Mouse (Mus musculus) neural tube, embryonic 15.5 days (tissue): ENCODE measurements around the gene Zcwpw1. TPM values are rescaled to one million over a fixed set of nuclear protein-coding genes. Genes with fewer than 3 reads are reported as not detected.
A peak's percentile ranks its signal among the peaks of the same experiment; 100 is the strongest.

Experiments used
- ATAC-seq: fragments of 200-750 bp; cut with Nextera tagmentation; 2 replicates; pipeline ENCODE4 v1.8.0; 2017; ENCODE audit warnings: mild to moderate bottlenecking, moderate TSS enrichment, moderate library complexity; ENCODE audit not compliant: low FRiP score
- H3K27ac ChIP-seq: fragments of 300-500 bp; sonication (generic); replicated peaks from 2 replicates; pipeline ENCODE4 v1.5.1; 2015; ENCODE audit warnings: mild to moderate bottlenecking, inconsistent platforms
- H3K27me3 ChIP-seq: fragments of 300-500 bp; sonication (generic); replicated peaks from 2 replicates; pipeline ENCODE4 v1.6.1; 2015; ENCODE audit warnings: inconsistent platforms
- H3K36me3 ChIP-seq: fragments of 300-500 bp; sonication (generic); 2 replicates; pipeline ENCODE4 v1.6.1; 2015; ENCODE audit warnings: inconsistent platforms
- H3K4me1 ChIP-seq: fragments of 300-500 bp; sonication (generic); 2 replicates; pipeline ENCODE4 v1.6.1; 2015; ENCODE audit warnings: inconsistent platforms
- H3K4me2 ChIP-seq: fragments of 300-500 bp; sonication (generic); 2 replicates; pipeline ENCODE4 v1.6.1; 2015; ENCODE audit warnings: inconsistent platforms, mild to moderate bottlenecking, moderate library complexity
- H3K4me3 ChIP-seq: fragments of 300-500 bp; sonication (generic); replicated peaks from 2 replicates; pipeline ENCODE4 v1.5.1; 2015; ENCODE audit warnings: mild to moderate bottlenecking, inconsistent platforms
- H3K9ac ChIP-seq: fragments of 300-500 bp; sonication (generic); replicated peaks from 2 replicates; pipeline ENCODE4 v1.6.1; 2015; ENCODE audit warnings: mild to moderate bottlenecking, inconsistent platforms
- H3K9me3 ChIP-seq: fragments of 300-500 bp; sonication (generic); replicated peaks from 2 replicates; pipeline ENCODE4 v1.6.1; 2016; ENCODE audit warnings: inconsistent platforms
- WGBS: fragments of 180-500 bp; shearing (Covaris S2); methylation state at CpG from one replicate; pipeline ENCODE4 v1.1.7; 2015; ENCODE audit warnings: mixed read lengths; 5-methylcytosine and 5-hydroxymethylcytosine counted together
- polyA plus RNA-seq: library from polyadenylated mRNA; unstranded; fragments of >200 nt; fragmentation: Nextera tagmentation; extraction: Ambion mirVana; gene quantifications from 2 replicates; pipeline ENCODE4 v1.2.1, GENCODE M21; 2015

Gene Zcwpw1
- 14.9 and 17.0 TPM in 2 replicates for polyA plus RNA-seq

GRCm38 (mm10) chr5:137787151-137787928 is at the start of gene Zcwpw1, which contains the start of gene Mepce:
Gene Zcwpw1 (plus strand): TSS chr5:137787798.
Gene Mepce (minus strand): TSS chr5:137787655.
- H3K4me2 ChIP-seq, result peak within 1 kb of the TSS; percentile 92
- no peaks in the 10 kb centered on the region for H3K27me3 ChIP-seq
- under 1% methylated on average over 47 of the region's 48 CpGs for WGBS
- peak within 1 kb of the TSS; percentile 69 for H3K4me3 ChIP-seq
- H3K9ac ChIP-seq, result peak within 1 kb of the TSS; percentile 79
- peaks cover 15% of the 10 kb centered on the region for H3K36me3 ChIP-seq
- H3K4me1 ChIP-seq, result peaks cover 37% of the 10 kb centered on the region
- ATAC-seq, result peak; percentile 75
- peak within 1 kb of the TSS; percentile 99 for H3K27ac ChIP-seq
- H3K9me3 ChIP-seq, result no peaks in the 10 kb centered on the region

GRCm38 (mm10) chr5:137738516-137738915 is 49.1 kb upstream of the Zcwpw1 start:
- H3K4me1 ChIP-seq, result peaks cover 66% of the 10 kb centered on the region

DNA sequence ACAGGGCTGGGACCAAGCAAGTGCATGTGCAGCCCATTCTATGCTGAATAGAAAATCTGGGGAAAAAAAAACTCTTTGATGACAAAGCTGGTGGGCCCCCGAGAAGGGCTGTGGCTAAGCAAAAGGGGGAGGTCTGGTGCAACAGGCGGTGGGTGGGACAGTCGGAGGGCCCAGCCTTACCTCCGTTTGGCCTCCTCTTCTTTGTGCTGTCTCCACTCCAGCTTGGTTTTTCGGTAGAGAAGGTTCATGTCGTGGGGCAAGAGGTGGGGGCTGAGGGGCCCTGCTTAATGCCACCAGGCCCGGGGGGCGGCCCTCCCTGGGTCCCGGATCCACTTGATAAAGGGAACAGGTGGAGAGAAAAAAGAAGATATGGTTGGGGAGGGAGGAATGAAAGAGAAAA is 48.1 kb upstream of the Zcwpw1 start:
- H3K4me2 ChIP-seq, result peak overlapping the region; percentile 94
- H3K27me3 ChIP-seq, result no peaks in the 10 kb centered on the region
- H3K4me3 ChIP-seq, result peak overlapping the region; percentile 70
- H3K9me3 ChIP-seq, result no peaks in the 10 kb centered on the region
- H3K4me1 ChIP-seq, result peaks cover 57% of the 10 kb centered on the region
- peak overlapping the region; percentile 88 for H3K27ac ChIP-seq
- H3K36me3 ChIP-seq, result peaks cover 21% of the 10 kb centered on the region
- 39% methylated on average over 9 of the region's 9 CpGs for WGBS
- H3K9ac ChIP-seq, result peak overlapping the region; percentile 76
- no peak for ATAC-seq

More at GRCm38 (mm10) chr5:137738516-137738915, 49.1 kb upstream of the Zcwpw1 start:
- Histone ChIP-seq H3K4me2 (peak overlapping the region; percentile 94), H3K36me3 (peaks cover 22% of the 10 kb centered on the region), H3K9me3 (no peaks in the 10 kb centered on the region), H3K4me3 (peak overlapping the region; percentile 70), H3K27ac (peak overlapping the region; percentile 88), H3K27me3 (no peaks in the 10 kb centered on the region), H3K9ac (peak overlapping the region; percentile 76)
- no peak for ATAC-seq
- WGBS, result 24% methylated on average over 5 of the region's 5 CpGs

GRCm38 (mm10) chr5:137740506-137740905 is 47.1 kb upstream of the Zcwpw1 start:
- peaks cover 52% of the 10 kb centered on the region for H3K4me1 ChIP-seq
- no peaks in the 10 kb centered on the region for H3K27me3 ChIP-seq
- H3K4me2 ChIP-seq, result peak overlapping the region; percentile 94
- H3K9me3 ChIP-seq, result no peaks in the 10 kb centered on the region
- ATAC-seq, result peak; percentile 0
- H3K9ac ChIP-seq, result peak overlapping the region; percentile 76
- peak overlapping the region; percentile 88 for H3K27ac ChIP-seq
- peak overlapping the region; percentile 70 for H3K4me3 ChIP-seq
- WGBS, result 5% methylated on average over 11 of the region's 11 CpGs
- H3K36me3 ChIP-seq, result peaks cover 15% of the 10 kb centered on the region

- Histone ChIP-seq H3K27ac (peak within 1 kb of the TSS; percentile 88), H3K4me1 (peaks cover 48% of the 10 kb centered on the region), H3K9ac (peak within 1 kb of the TSS; percentile 76), H3K4me3 (peak within 1 kb of the TSS; percentile 70), H3K9me3 (no peaks in the 10 kb centered on the region), H3K4me2 (peak within 1 kb of the TSS; percentile 94), H3K27me3 (no peaks in the 10 kb centered on the region), H3K36me3 (peaks cover 7% of the 10 kb centered on the region)
- ATAC-seq, result peak; percentile 88
- WGBS, result under 1% methylated on average over 63 of the region's 71 CpGs
Measured at GRCm38 (mm10) chr5:137741023-137741931, 46.3 kb upstream of the Zcwpw1 start, which contains the start of gene Nyap1. Gene Nyap1 (minus strand): TSS chr5:137741607.

DNA sequence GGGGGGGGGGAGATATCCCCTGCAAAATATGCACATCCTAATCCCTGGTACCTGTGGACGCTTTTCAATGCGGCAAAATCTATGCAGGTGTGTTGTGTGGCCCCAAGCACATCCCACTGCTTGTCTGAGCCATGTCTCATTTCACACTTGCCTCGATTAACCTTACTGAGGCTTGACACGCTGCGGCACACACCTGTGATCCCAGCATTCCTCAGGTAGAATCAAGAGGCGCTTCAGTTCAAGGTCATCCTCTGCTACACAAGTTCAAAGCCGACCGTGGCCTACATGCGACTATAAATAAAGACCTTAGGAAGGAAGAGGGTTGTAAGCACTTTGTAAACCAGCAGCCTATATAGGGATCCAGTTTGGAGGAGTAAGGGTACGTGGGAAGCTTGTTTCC is 45.5 kb upstream of the Zcwpw1 start:
- no peak for ATAC-seq
- Histone ChIP-seq H3K4me2 (peak overlapping the region; percentile 94), H3K36me3 (peaks cover 4% of the 10 kb centered on the region; the same call in 1 of the 2 replicates), H3K4me3 (peak overlapping the region; percentile 70; the same call in 1 of the 2 replicates), H3K27ac (no peak overlapping the region; the same call in 1 of the 2 replicates), H3K9ac (no peak overlapping the region), H3K4me1 (peaks cover 56% of the 10 kb centered on the region), H3K9me3 (no peaks in the 10 kb centered on the region), H3K27me3 (no peaks in the 10 kb centered on the region)
- WGBS, result 63% methylated on average over 10 of the region's 10 CpGs

DNA sequence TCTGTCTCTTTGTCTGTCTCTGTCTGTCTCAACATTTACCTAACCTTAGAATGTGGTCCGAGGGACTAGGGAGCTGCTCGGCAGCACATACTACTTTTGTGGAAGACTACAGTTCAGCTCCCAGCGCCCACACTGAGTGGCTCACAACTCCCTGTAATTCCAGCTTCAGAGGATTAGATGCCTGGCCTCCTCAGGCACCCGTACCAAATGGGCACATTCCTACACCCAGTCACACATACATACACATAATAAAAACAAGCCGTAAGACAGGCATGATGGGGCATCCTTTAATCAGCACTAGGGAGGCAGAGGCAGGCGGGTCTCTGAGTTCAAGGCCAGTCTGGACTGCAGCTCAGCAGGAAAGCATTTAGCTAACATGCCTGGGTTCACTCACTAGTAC is 44.8 kb upstream of the Zcwpw1 start:
- Histone ChIP-seq H3K4me3 (no peak overlapping the region), H3K9me3 (no peaks in the 10 kb centered on the region), H3K27me3 (no peaks in the 10 kb centered on the region), H3K4me2 (no peak overlapping the region), H3K4me1 (peaks cover 60% of the 10 kb centered on the region), H3K9ac (no peak overlapping the region), H3K36me3 (peaks cover 4% of the 10 kb centered on the region; the same call in 1 of the 2 replicates), H3K27ac (no peak overlapping the region)
- WGBS, result 91% methylated on average over 6 of the region's 6 CpGs
- ATAC-seq, result no peak

- no peaks in the 10 kb centered on the region for H3K9me3 ChIP-seq
- WGBS, result 89% methylated on average over 7 of the region's 7 CpGs
- no peak overlapping the region for H3K27ac ChIP-seq
- H3K27me3 ChIP-seq, result no peaks in the 10 kb centered on the region
- no peak overlapping the region for H3K4me2 ChIP-seq
- H3K4me1 ChIP-seq, result peaks cover 59% of the 10 kb centered on the region
- H3K4me3 ChIP-seq, result no peak overlapping the region
- H3K9ac ChIP-seq, result no peak overlapping the region
- no peak for ATAC-seq
- H3K36me3 ChIP-seq, result no peaks in the 10 kb centered on the region
Measured at GRCm38 (mm10) chr5:137744197-137744596, 43.4 kb upstream of the Zcwpw1 start.

GRCm38 (mm10) chr5:137745214-137746171 is 42.1 kb upstream of the Zcwpw1 start, which contains the start of gene Tsc22d4:
Gene Tsc22d4 (plus strand): TSS chr5:137745730.
- H3K27me3 ChIP-seq, result no peaks in the 10 kb centered on the region
- H3K4me1 ChIP-seq, result peaks cover 50% of the 10 kb centered on the region
- 3% methylated on average over 28 of the region's 28 CpGs for WGBS
- H3K9ac ChIP-seq, result peak within 1 kb of the TSS; percentile 72
- ATAC-seq, result peak; percentile 79
- H3K4me2 ChIP-seq, result peak within 1 kb of the TSS; percentile 97
- peak within 1 kb of the TSS; percentile 60 for H3K4me3 ChIP-seq
- peak within 1 kb of the TSS; percentile 86 for H3K27ac ChIP-seq
- no peaks in the 10 kb centered on the region for H3K9me3 ChIP-seq
- H3K36me3 ChIP-seq, result no peaks in the 10 kb centered on the region

GRCm38 (mm10) chr5:137746282-137746850 is 41.2 kb upstream of the Zcwpw1 start:
- Histone ChIP-seq H3K4me3 (peak overlapping the region; percentile 60), H3K27me3 (no peaks in the 10 kb centered on the region), H3K9ac (peak overlapping the region; percentile 72), H3K4me2 (peak overlapping the region; percentile 97), H3K36me3 (peaks cover 4% of the 10 kb centered on the region; the same call in 1 of the 2 replicates), H3K4me1 (peaks cover 48% of the 10 kb centered on the region), H3K27ac (peak overlapping the region; percentile 86), H3K9me3 (no peaks in the 10 kb centered on the region)
- WGBS, result 0% methylated on average over 19 of the region's 20 CpGs
- ATAC-seq, result peak; percentile 7; the same call in 1 of the 2 replicates
